8 mouse cellular contexts compared by ENCODE assay signal in genomic region chr1:171065243-171065587, GRCm38 (mm10). TPM values are rescaled to one million over a fixed set of nuclear protein-coding genes. Genes with fewer than 3 reads are reported as not detected.
DNase-seq lines count a peak whose midpoint lies in the region; ATAC-seq and TF ChIP-seq lines count a peak whose summit lies in the region.
"Not testable (repeated sequence)": the region's sequence is repeated elsewhere in the genome, so short reads cannot be mapped to it uniquely, and the experiment has no call there.

No protein-coding gene starts in this region.

- not testable (repeated sequence) for H3K36me3 ChIP-seq in forebrain, embryonic 13.5 days (ENCODE audit: poor library complexity, severe bottlenecking); heart, embryonic 14.5 days (ENCODE audit: control insufficient read depth, insufficient read depth, low read length); kidney, adult 2 months (ENCODE audit: control insufficient read depth, insufficient read depth, low read length); limb, embryonic 12.5 days

- not testable (repeated sequence) for H3K4me1 ChIP-seq in forebrain, embryonic 13.5 days; kidney, adult 2 months (ENCODE audit: control insufficient read depth, insufficient read depth, low read length); limb, embryonic 12.5 days (replicated peaks)
- peaks cover 4 to 10% of the 10 kb centered on the region in 2 experiments for H3K4me1 ChIP-seq in heart, embryonic 14.5 days (ENCODE audit: control insufficient read depth in 2 of 2, insufficient read depth in 2 of 2, low read length in 2 of 2)

- not testable (repeated sequence) for TF ChIP-seq POLR2A in kidney, adult 2 months (IDR thresholded peaks at IDR 0.05; ENCODE audit: low read depth, low read length)

- not testable (repeated sequence) for H3K27ac ChIP-seq in forebrain, embryonic 13.5 days; heart, embryonic 14.5 days (replicated peaks in 1 of 2; ENCODE audit: control insufficient read depth in 1 of 2, insufficient read depth in 1 of 2, low read depth in 2 of 2, low read length in 2 of 2); kidney, adult 2 months (ENCODE audit: insufficient read depth, low read depth, low read length); limb, embryonic 12.5 days

- H3K27me3 ChIP-seq in forebrain, embryonic 13.5 days, result peaks cover 44% of the 10 kb centered on the region
- H3K27me3 ChIP-seq in heart, embryonic 14.5 days (ENCODE audit: control insufficient read depth, insufficient read depth, low read length), result peaks cover 30% of the 10 kb centered on the region
- H3K27me3 ChIP-seq in kidney, adult 2 months (replicated peaks; ENCODE audit: control insufficient read depth, insufficient read depth, low read length), result not testable (repeated sequence)
- peaks cover 53% of the 10 kb centered on the region for H3K27me3 ChIP-seq in limb, embryonic 12.5 days

- ATAC-seq in forebrain, embryonic 13.5 days, result peak; percentile 44
- peak; percentile 26 for ATAC-seq in heart, embryonic 14.5 days (ENCODE audit: insufficient number of reproducible peaks, insufficient read depth, low FRiP score, low read depth)
- peak; percentile 18 for ATAC-seq in limb, embryonic 12.5 days (ENCODE audit: insufficient number of reproducible peaks, insufficient read depth, low FRiP score, low TSS enrichment, low read depth)
- ATAC-seq in megakaryocyte progenitor cell, adult 5-6 weeks (replicated peaks; ENCODE audit: poor library complexity), result peak; percentile 7

- peak overlapping the region; percentile 33 for H3K4me3 ChIP-seq in forebrain, embryonic 13.5 days
- peak overlapping the region; percentile 37 for H3K4me3 ChIP-seq in heart, embryonic 14.5 days (ENCODE audit: control insufficient read depth in 1 of 2, insufficient read depth in 1 of 2, low read depth in 1 of 2, low read length in 2 of 2)
- H3K4me3 ChIP-seq in kidney, adult 2 months (ENCODE audit: insufficient read depth, low read depth, low read length), result not testable (repeated sequence)
- H3K4me3 ChIP-seq in limb, embryonic 12.5 days (replicated peaks), result peak overlapping the region; percentile 39

- not testable (repeated sequence) for TF ChIP-seq CTCF in kidney, adult 2 months (conservative IDR thresholded peaks at IDR 0.05; ENCODE audit: insufficient read depth, insufficient read length, low read depth, low read length)

- under 1% methylated on average over 23 of the region's 35 CpGs for WGBS in forebrain, embryonic 13.5 days
- WGBS in heart, embryonic 14.5 days, result under 1% methylated on average over 17 of the region's 35 CpGs
- 2% methylated on average over 26 of the region's 35 CpGs for WGBS in kidney, adult 2 months
- under 1% methylated on average over 25 of the region's 35 CpGs for WGBS in limb, embryonic 12.5 days

- H3K4me2 ChIP-seq in forebrain, embryonic 13.5 days, result peak overlapping the region; percentile 51
- H3K4me2 ChIP-seq in heart, embryonic 14.5 days (ENCODE audit: low read length), result peak overlapping the region; percentile 56
- peak overlapping the region; percentile 53 for H3K4me2 ChIP-seq in limb, embryonic 12.5 days

- H3K9me3 ChIP-seq in forebrain, embryonic 13.5 days (replicated peaks); heart, embryonic 14.5 days (ENCODE audit: control insufficient read depth, low read length); limb, embryonic 12.5 days: not testable (repeated sequence)

- not testable (repeated sequence) for H3K9ac ChIP-seq in forebrain, embryonic 13.5 days; heart, embryonic 14.5 days (ENCODE audit: low read length); limb, embryonic 12.5 days (replicated peaks)

- peak; percentile 47 to 62 for DNase-seq in adrenal gland, postnatal 36 days
- DNase-seq in kidney, adult 2 months, result peak; percentile 49
- peak; percentile 43 for DNase-seq in right cerebral cortex, adult 18-20 months
- DNase-seq in thymus, postnatal 14 days, result peak; percentile 63

RNA-seq across cellular contexts. Expression of gene Fcgr3, which starts 0.5 kb away (rescaled TPM):
- 10 to 100 TPM; 10.9 to 19.5 TPM for total RNA-seq in adrenal gland, postnatal 36 days (2021)
- polyA plus RNA-seq in forebrain, embryonic 13.5 days (2015; fragmentation: Nextera tagmentation; extraction: Ambion mirVana), result 3.5 and 3.8 TPM in 2 replicates
- 9.7 and 9.8 TPM in 2 replicates for polyA plus RNA-seq in heart, embryonic 14.5 days (2014; fragmentation: Nextera tagmentation; extraction: Ambion mirVana)
- 4.8 and 6.4 TPM in 2 replicates for polyA plus RNA-seq in kidney, adult 2 months (2012; rRNA removed)
- 4.5 and 5.3 TPM in 2 replicates for polyA plus RNA-seq in limb, embryonic 12.5 days (2016; fragmentation: Nextera tagmentation; extraction: Ambion mirVana)
- total RNA-seq in megakaryocyte progenitor cell, adult 5-6 weeks (2015), result 384 and 416 TPM in 2 replicates
- total RNA-seq in megakaryocyte progenitor cell, adult 5-6 weeks (2017), result 406 and 474 TPM in 2 replicates

RNA-seq across cellular contexts. Expression of gene Fcgr4, which starts 46.5 kb away (rescaled TPM):
- 1 to 10 TPM; 2.6 to 7.6 TPM for total RNA-seq in adrenal gland, postnatal 36 days (2021)
- 0.33 TPM in 1 of 2 replicates, not detected in the other for polyA plus RNA-seq in forebrain, embryonic 13.5 days (2015; fragmentation: Nextera tagmentation; extraction: Ambion mirVana)
- 1.0 and 1.5 TPM in 2 replicates for polyA plus RNA-seq in heart, embryonic 14.5 days (2014; fragmentation: Nextera tagmentation; extraction: Ambion mirVana)
- polyA plus RNA-seq in kidney, adult 2 months (2012; rRNA removed), result 3.3 and 3.7 TPM in 2 replicates
- 0.17 and 0.21 TPM in 2 replicates for polyA plus RNA-seq in limb, embryonic 12.5 days (2016; fragmentation: Nextera tagmentation; extraction: Ambion mirVana)
- total RNA-seq in megakaryocyte progenitor cell, adult 5-6 weeks (2015), result 5.4 and 10.5 TPM in 2 replicates
- 7.7 and 8.0 TPM in 2 replicates for total RNA-seq in megakaryocyte progenitor cell, adult 5-6 weeks (2017)

RNA-seq across cellular contexts. Expression of gene Cfap126, which starts 48.5 kb away (rescaled TPM):
- 1 to 10 TPM; 1.9 to 2.6 TPM for total RNA-seq in adrenal gland, postnatal 36 days (2021)
- polyA plus RNA-seq in forebrain, embryonic 13.5 days (2015; fragmentation: Nextera tagmentation; extraction: Ambion mirVana), result 6.6 and 7.8 TPM in 2 replicates
- 3.0 and 4.7 TPM in 2 replicates for polyA plus RNA-seq in heart, embryonic 14.5 days (2014; fragmentation: Nextera tagmentation; extraction: Ambion mirVana)
- polyA plus RNA-seq in kidney, adult 2 months (2012; rRNA removed), result 15.6 and 16.7 TPM in 2 replicates
- 1.5 and 1.6 TPM in 2 replicates for polyA plus RNA-seq in limb, embryonic 12.5 days (2016; fragmentation: Nextera tagmentation; extraction: Ambion mirVana)
- total RNA-seq in megakaryocyte progenitor cell, adult 5-6 weeks (2015), result 2.0 and 4.2 TPM in 2 replicates
- total RNA-seq in megakaryocyte progenitor cell, adult 5-6 weeks (2017), result 1.0 and 4.8 TPM in 2 replicates
